Mouse (Mus musculus) gastrocnemius, adult 18-20 months (tissue): ENCODE results near the gene Dcaf12. TPM values are rescaled to one million over a fixed set of nuclear protein-coding genes. Genes with fewer than 3 reads are reported as not detected.

Source experiments
- DNase-seq: peaks from one replicate; pipeline ENCODE4 v3.0.0; 2021; ENCODE audit warnings: low spot score
- total RNA-seq, 2 experiments: library from RNA; stranded (reverse); gene quantifications; 2 replicates each; pipeline ENCODE4 v1.2.3; 2021

Gene Dcaf12
- total RNA-seq, 2 experiments from 2014 or later: 27.0 to 27.1 TPM

GRCm38 (mm10) chr4:41245408-41245807 is 69.3 kb downstream of the Dcaf12 start:
- no peak for DNase-seq

Other genes starting within 250 kb of the Dcaf12 start
- gene Aqp3, start 216.7 kb downstream of the Dcaf12 start, total RNA-seq: not detected
- gene Nol6, start 190.4 kb downstream of the Dcaf12 start, total RNA-seq: 10 to 100 TPM; 15.3 to 16.3 TPM
- gene Ube2r2, start 179.1 kb downstream of the Dcaf12 start, total RNA-seq: 100 to 1,000 TPM; 154 to 205 TPM
- 10 to 100 TPM; 87.1 to 89.5 TPM for gene Ubap2, start 39.7 kb downstream of the Dcaf12 start, total RNA-seq
- gene Ubap1, start 34.1 kb upstream of the Dcaf12 start, total RNA-seq: 10 to 100 TPM; 38.5 to 41.8 TPM
- under 1 TPM; 0.21 to 0.32 TPM for gene Kif24, start 150.0 kb upstream of the Dcaf12 start, total RNA-seq
- 10 to 100 TPM; 26.5 to 28.8 TPM for gene Nudt2, start 150.3 kb upstream of the Dcaf12 start, total RNA-seq
- 10 to 100 TPM; 57.2 to 76.3 TPM for gene AI464131, start 188.2 kb upstream of the Dcaf12 start, total RNA-seq
- not detected for gene 1110017D15Rik, start 202.4 kb upstream of the Dcaf12 start, total RNA-seq